20 mouse cellular contexts compared by ENCODE assay signal in the genomic region with DNA sequence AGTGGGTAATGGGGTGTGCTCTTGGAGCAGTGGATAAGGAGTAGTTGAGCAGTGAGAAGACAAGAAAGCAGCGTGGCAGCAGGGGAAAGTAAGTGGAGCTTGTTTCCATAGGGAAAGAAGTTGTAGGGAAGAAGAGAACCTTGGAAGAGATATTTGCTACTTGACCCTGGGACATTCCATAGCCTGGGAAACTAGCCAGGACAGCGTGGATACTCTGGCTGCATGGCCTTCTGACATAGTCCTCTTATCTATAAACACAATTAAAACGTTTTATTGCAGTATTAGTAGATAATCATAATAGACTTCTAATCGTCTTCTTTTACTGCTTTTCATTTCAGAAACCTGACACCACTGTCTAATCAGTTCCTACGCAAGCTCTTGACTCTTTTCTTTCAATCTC.
DNase-seq lines count a peak whose midpoint lies in the region; ATAC-seq lines count a peak whose summit lies in the region.
"Had no signal": no experiment of that assay in that cellular context is flagged by ENCODE, and none has a peak within 500 bp of the region (broad histone marks: within the 10 kb centered on the region; RNA-seq: fewer than 3 reads in every experiment).

No protein-coding gene starts in this region.

- no peak overlapping the region for H3K9ac ChIP-seq in heart, embryonic 11.5 days (ENCODE audit: low read depth, low read length)
- H3K9ac ChIP-seq in kidney, embryonic 16.5 days (replicated peaks; ENCODE audit: low read length): no peak overlapping the region
- no peak overlapping the region for H3K9ac ChIP-seq in forebrain, embryonic 12.5 days
- H3K9ac ChIP-seq: embryonic facial prominence, embryonic 15.5 days; liver, embryonic 12.5 days; lung, embryonic 15.5 days had no signal

- H3K4me3 ChIP-seq in heart, embryonic 11.5 days (ENCODE audit: low read depth, low read length): no peak overlapping the region
- H3K4me3 ChIP-seq in kidney, embryonic 16.5 days (ENCODE audit: low read length): no peak overlapping the region
- H3K4me3 ChIP-seq in forebrain, embryonic 12.5 days (replicated peaks): no peak overlapping the region
- H3K4me3 ChIP-seq: embryonic facial prominence, embryonic 15.5 days; forebrain, embryonic 10.5 days; liver, embryonic 12.5 days; lung, embryonic 15.5 days had no signal

- no peaks in the 10 kb centered on the region for H3K36me3 ChIP-seq in heart, embryonic 11.5 days (ENCODE audit: control insufficient read depth, insufficient read depth, low read length)
- no peaks in the 10 kb centered on the region for H3K36me3 ChIP-seq in kidney, embryonic 16.5 days (ENCODE audit: insufficient read depth, low read length)
- no peaks in the 10 kb centered on the region for H3K36me3 ChIP-seq in forebrain, embryonic 12.5 days (replicated peaks)
- H3K36me3 ChIP-seq: embryonic facial prominence, embryonic 15.5 days; forebrain, embryonic 10.5 days; liver, embryonic 12.5 days; lung, embryonic 15.5 days had no signal

- DNase-seq in heart, adult 18-20 months: peak; percentile 10 to 21
- DNase-seq in kidney, postnatal 10 days: peak; percentile 5
- DNase-seq in right cerebral cortex, postnatal 4 days: peak; percentile 1
- no peak for DNase-seq in right cerebral cortex, adult 2 months (ENCODE audit: low spot score in 2 of 2)
- DNase-seq: cerebellum, postnatal 10 days; gastrocnemius, postnatal 14 days; kidney, adult 8-10 months; left cerebral cortex, postnatal 4 days; right cerebral cortex, postnatal 14 days; thymus, postnatal 14 days had no signal

- H3K4me2 ChIP-seq in heart, embryonic 11.5 days: no peak overlapping the region
- no peak overlapping the region for H3K4me2 ChIP-seq in kidney, embryonic 16.5 days (replicated peaks; ENCODE audit: low read depth, low read length)
- no peak overlapping the region for H3K4me2 ChIP-seq in forebrain, embryonic 12.5 days
- H3K4me2 ChIP-seq: embryonic facial prominence, embryonic 15.5 days; liver, embryonic 12.5 days; lung, embryonic 15.5 days had no signal

- ATAC-seq in heart, embryonic 11.5 days (replicated peaks; ENCODE audit: insufficient number of reproducible peaks, low FRiP score, low TSS enrichment): no peak
- ATAC-seq in kidney, embryonic 16.5 days (ENCODE audit: low FRiP score, low TSS enrichment): no peak
- ATAC-seq in forebrain, embryonic 12.5 days (ENCODE audit: low FRiP score): no peak
- ATAC-seq: hindbrain, embryonic 16.5 days; liver, embryonic 12.5 days; midbrain, embryonic 16.5 days had no signal

- no peaks in the 10 kb centered on the region for H3K27me3 ChIP-seq in heart, embryonic 11.5 days (ENCODE audit: control insufficient read depth, insufficient read depth, low read length)
- no peaks in the 10 kb centered on the region for H3K27me3 ChIP-seq in kidney, embryonic 16.5 days (ENCODE audit: insufficient read depth, low read length)
- H3K27me3 ChIP-seq in forebrain, embryonic 12.5 days: no peaks in the 10 kb centered on the region
- H3K27me3 ChIP-seq: CH12.LX; embryonic facial prominence, embryonic 15.5 days; liver, embryonic 12.5 days; lung, embryonic 15.5 days had no signal

- H3K27ac ChIP-seq in heart, embryonic 11.5 days (ENCODE audit: low read depth, low read length): no peak overlapping the region
- no peak overlapping the region for H3K27ac ChIP-seq in kidney, embryonic 16.5 days (ENCODE audit: low read length)
- no peak overlapping the region for H3K27ac ChIP-seq in forebrain, embryonic 12.5 days
- H3K27ac ChIP-seq: embryonic facial prominence, embryonic 15.5 days; forebrain, embryonic 10.5 days; liver, embryonic 12.5 days; lung, embryonic 15.5 days had no signal

- WGBS in heart, embryonic 11.5 days (ENCODE audit: insufficient replicate concordance): 36% methylated on average over 5 of the region's 5 CpGs
- WGBS in kidney, embryonic 16.5 days: 51% methylated on average over 5 of the region's 5 CpGs
- WGBS in forebrain, embryonic 12.5 days: 62% methylated on average over 5 of the region's 5 CpGs

- no peaks in the 10 kb centered on the region for H3K9me3 ChIP-seq in heart, embryonic 11.5 days (replicated peaks; ENCODE audit: control insufficient read depth, low read length)
- H3K9me3 ChIP-seq in kidney, embryonic 16.5 days (ENCODE audit: low read length): no peaks in the 10 kb centered on the region
- no peaks in the 10 kb centered on the region for H3K9me3 ChIP-seq in forebrain, embryonic 12.5 days
- H3K9me3 ChIP-seq: embryonic facial prominence, embryonic 15.5 days; forebrain, embryonic 10.5 days; liver, embryonic 12.5 days; lung, embryonic 15.5 days had no signal

- no peaks in the 10 kb centered on the region for H3K4me1 ChIP-seq in heart, embryonic 11.5 days (ENCODE audit: control insufficient read depth, insufficient read depth, low read length)
- H3K4me1 ChIP-seq in kidney, embryonic 16.5 days (ENCODE audit: insufficient read depth, low read length): no peaks in the 10 kb centered on the region
- H3K4me1 ChIP-seq in forebrain, embryonic 12.5 days: no peaks in the 10 kb centered on the region
- H3K4me1 ChIP-seq: embryonic facial prominence, embryonic 15.5 days; forebrain, embryonic 10.5 days; liver, embryonic 12.5 days; lung, embryonic 15.5 days had no signal

Comparison
In these comparisons a context has a peak if more than half of its experiments do, and no peak if none do; other contexts are left out.
1. DNase-seq: peak in heart, adult 18-20 months (2 of 2), kidney, postnatal 10 days (single experiment) and right cerebral cortex, postnatal 4 days (single experiment); none in right cerebral cortex, adult 2 months (0 of 2).